Mouse (Mus musculus) frontal cortex, adult (tissue): ENCODE data around the gene Fgfr2.
A peak's percentile ranks its signal among the peaks of the same experiment; 100 is the strongest.

Source experiments
- ATAC-seq: cut with Nextera tagmentation; 2 replicates; pipeline ENCODE4 v1.9.2; 2017; ENCODE audit warnings: mild to moderate bottlenecking, moderate library complexity, mixed read lengths; ENCODE audit not compliant: low TSS enrichment

Gene Fgfr2

GRCm38 (mm10) chr7:130367222-130368035 is 2755.7 kb downstream of the Fgfr2 start:
- no peak for ATAC-seq

GRCm38 (mm10) chr7:130365711-130366110 is 2757.4 kb downstream of the Fgfr2 start:
- no peak for ATAC-seq

- no peak for ATAC-seq
These were observed 2782.6 kb downstream of the Fgfr2 start for GRCm38 (mm10) chr7:130340412-130341152.

DNA sequence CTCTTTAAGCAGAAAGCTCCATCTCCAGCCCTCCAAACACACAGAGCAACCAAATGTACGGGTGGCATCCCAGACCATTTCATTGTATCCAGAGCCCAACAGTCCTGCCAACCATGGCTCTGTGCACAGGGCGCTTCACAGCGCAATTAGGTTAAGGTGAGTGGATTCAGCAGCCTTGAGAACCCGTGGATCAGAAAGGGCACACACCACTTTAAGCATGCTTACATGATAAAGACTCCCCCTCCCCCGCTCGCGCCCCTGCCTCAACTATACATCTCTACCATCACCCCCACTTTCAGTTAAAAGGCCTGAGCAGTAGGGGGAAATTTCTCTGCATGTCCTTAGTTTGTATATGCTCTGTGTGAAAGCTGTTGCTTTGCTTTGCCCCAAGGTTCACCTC is 2785.5 kb downstream of the Fgfr2 start:
- no peak for ATAC-seq

- ATAC-seq, result no peak
These were observed 2787.6 kb downstream of the Fgfr2 start for GRCm38 (mm10) chr7:130335440-130336051.

DNA sequence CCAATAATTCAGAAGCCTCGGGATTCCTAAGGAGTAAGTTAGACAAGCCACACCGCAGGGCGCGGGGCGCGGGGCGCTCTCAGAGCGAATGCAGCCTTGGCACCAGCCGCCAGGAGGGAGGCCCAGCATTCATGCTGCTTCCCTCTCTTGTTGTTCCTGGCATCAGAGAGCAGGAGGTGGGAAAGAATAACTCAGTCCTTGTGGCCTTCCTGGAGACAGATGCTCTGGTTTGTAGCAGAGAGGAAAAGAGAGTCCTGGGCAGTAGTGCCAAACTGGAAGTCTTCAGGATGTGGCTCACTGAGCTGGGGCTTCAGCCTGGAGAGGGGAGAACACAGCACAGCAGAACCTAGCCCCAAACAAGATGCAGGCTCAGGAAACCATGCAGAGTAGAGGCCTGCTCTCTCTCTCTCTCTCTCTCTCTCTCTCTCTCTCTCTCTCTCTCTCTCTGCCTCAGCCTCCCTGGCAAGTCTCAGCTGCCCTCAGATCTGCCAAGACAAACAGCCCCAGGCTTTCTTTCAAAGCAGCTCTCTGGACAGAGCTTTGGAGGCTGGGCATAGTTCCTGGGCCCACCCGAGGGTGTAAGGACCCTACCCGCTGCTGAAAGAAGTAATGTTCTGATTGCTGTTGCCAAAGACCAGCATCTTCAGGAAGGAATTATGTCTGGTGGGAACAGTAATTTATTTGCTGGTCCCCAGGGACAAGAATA is 2790.5 kb downstream of the Fgfr2 start:
- ATAC-seq, result no peak

DNA sequence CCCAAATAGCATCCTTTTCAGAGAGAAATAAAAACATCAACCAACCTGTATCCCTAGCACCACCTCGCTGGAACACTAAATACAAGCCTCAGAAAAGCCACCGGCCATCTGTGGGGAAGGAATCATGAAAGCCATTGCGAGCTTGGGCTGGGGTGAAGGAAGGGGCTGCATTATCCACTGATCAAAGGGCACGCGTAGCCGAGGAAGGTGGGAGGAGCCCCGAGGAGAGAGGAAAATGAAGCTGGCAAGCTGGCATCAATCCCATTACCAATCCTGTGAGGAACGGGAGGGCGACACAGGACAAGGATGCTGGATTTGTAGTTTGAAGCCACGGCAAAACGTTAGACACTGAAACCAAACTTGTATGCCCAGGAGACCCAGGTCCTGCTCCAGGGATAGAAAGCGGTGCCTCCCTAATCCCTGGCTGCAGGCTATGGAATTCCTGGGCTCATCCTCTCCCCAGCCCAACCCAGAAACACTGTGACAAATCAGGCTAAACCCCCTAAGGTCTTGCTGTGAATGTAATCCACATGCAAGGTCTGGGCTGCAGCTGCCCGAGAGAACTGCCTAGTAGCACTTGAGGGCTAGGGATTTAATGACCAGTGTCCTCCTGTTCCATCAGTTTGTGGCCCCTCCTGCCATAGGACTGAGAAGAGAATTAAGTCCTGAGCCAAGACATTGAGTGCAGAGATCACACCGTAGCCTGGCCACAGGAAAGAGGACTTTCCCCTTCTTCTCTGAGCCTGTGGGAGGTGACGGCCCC is 2795.4 kb downstream of the Fgfr2 start:
- ATAC-seq, result no peak

DNA sequence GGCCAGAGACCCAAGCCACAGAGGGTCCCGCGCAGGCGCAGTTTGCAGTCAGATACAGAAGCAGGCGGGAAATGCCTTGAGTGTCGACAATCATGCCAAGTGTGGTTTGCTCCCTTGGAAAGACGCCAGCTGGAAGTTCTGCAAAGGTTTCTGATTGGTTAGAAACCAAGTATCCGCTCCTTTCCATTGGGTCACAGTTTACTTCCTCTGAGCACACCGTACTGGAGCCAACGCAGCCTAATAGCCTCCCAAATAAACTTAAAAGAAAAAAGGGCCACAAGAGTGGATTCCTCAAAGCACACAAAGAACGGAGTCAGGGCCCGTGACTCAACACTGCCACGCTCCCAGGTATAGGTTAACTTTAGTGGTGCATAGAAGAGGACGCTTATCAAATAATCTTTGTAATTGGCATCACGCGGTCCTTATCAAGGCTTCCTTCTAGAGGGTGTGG is 2797.1 kb downstream of the Fgfr2 start:
- ATAC-seq, result no peak

DNA sequence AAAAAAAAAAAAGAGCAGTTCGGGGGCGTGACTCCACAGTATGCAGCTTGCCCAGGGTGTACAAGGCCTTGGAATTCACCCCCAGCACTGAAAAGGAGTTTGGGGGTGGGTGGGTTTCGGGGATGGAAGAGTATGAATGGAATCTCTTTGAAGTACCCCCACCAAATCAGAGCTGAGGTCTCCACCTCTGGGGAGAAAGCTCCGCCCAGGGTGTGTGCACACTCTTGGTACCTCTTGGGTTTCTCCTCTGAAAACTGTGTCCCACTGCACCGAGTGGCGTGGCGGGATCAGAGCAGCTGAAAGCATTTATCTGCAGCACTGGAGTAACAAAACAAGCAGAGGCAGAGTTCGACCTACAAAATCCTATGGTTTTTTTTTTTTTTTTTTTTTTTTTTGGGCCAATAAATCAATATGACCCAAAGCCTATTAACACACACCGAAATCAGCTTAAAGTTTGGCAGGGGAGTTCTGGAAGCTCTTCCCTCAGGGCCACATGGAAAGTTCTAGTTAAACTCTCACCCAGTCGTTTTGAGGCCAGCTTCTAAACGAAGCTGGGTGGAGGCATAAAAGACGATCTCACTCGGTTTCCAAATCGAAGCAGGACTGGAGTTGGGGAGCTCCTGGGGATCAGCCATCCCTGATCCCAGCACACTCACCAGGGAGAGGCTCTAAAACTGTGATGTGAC is 2798.3 kb downstream of the Fgfr2 start:
- no peak for ATAC-seq

GRCm38 (mm10) chr7:130323766-130324165 is 2799.4 kb downstream of the Fgfr2 start:
- no peak for ATAC-seq

- ATAC-seq, result no peak; the same call in 1 of the 2 replicates
These were observed 2803.2 kb downstream of the Fgfr2 start for GRCm38 (mm10) chr7:130319799-130320556.

GRCm38 (mm10) chr7:130316294-130316693 is 2806.9 kb downstream of the Fgfr2 start:
- ATAC-seq, result no peak

DNA sequence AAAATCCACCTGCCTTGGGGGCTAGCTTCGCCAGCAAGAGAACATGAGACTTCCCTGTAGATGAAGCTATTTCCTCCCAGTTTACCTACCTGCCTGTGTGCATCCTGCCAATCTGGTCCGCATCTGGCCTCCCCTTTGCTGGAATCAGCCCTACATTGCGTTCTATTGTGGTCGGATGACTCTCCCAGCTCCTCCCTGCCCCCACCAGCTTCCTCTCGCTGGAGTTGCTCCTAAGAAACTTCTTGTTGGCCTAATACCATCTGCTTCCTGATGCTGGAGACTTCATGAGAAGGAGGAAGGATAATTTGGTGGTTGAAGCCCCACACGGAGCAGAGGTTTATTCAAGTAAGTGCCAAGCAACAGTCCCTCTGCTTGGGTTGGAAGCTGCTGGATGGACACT is 2807.9 kb downstream of the Fgfr2 start:
- ATAC-seq, result no peak

DNA sequence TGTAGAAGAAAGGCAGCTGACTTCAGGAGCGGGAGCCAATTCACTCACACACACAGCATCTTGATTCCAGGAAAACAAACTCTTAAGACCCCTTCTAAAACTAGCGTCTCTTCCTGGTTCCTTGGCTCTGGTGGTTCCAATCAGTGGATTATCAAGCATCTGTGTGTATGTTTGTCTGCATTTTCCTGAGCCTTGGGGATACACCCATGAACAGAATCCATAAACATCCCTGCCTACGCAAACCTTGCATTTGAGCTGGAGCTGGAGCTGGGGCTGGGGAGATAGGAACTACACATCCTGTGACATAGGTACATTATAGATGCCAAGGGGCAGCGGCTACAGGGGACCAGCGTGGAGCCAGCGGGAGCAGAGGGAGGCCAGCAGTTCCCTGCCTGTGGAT is 2808.5 kb downstream of the Fgfr2 start:
- ATAC-seq, result no peak

- ATAC-seq, result no peak
These were observed 2811.8 kb downstream of the Fgfr2 start for GRCm38 (mm10) chr7:130311362-130311761.

GRCm38 (mm10) chr7:130309180-130309579 is 2814.0 kb downstream of the Fgfr2 start:
- ATAC-seq, result no peak

DNA sequence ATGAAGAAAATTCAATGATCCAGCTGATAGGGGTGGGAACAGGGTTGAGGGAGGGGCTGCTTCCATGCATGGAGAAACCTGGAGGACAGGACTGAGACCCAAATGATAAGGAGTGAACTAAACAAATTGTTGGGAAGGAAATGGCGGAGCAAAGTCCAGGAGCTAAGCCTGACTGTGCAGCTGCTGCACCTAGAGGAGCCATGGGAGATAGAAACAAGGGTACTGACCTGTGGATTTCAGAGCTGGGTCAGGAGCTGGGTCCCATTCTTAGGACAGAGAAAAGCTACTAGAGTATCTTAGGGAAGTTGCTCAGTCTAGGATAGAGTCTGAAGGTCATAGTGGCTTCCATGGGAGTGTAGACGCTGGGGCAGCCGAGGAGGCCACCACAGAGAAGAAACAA is 2816.1 kb downstream of the Fgfr2 start:
- ATAC-seq, result no peak

- ATAC-seq, result peak; percentile 65
These were observed 2818.5 kb downstream of the Fgfr2 start for GRCm38 (mm10) chr7:130304642-130305041.

GRCm38 (mm10) chr7:130303464-130303863 is 2819.7 kb downstream of the Fgfr2 start:
- ATAC-seq, result no peak

DNA sequence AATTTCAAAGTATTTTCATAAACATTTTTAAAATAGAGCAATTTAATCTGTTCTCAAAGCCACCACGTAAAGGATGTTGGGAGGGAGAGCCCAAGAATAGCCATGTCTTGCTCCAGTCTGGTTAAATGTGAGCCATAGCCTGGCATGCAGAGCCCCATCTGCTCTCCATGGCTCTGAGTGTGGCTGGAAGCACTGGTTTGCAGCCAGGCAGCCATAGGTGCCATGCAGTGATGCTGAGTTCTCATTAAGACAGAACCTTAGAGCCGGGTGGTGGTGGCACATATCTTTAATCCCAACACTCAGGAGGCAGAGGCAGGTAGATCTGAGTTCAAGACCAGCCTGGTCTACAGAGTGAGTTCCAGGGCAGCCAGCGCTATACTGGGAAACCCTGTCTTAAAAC is 2822.5 kb downstream of the Fgfr2 start:
- no peak for ATAC-seq
